Mouse (Mus musculus) liver, adult 2 months (tissue): Measurements from ENCODE around the gene Cutc.

Source experiments
- CTCF ChIP-seq: fragments of 200-500 bp; IDR thresholded peaks from 2 replicates; pipeline ENCODE4 v1.5.1; 2011; ENCODE audit warnings: low read depth, low read length, control low read depth
- POLR2A ChIP-seq: fragments of 200-500 bp; IDR thresholded peaks from 2 replicates; pipeline ENCODE4 v1.6.1; 2011; ENCODE audit warnings: low read length, control low read depth; ENCODE audit not compliant: insufficient read depth; ENCODE audit errors: extremely low read depth

DNA sequence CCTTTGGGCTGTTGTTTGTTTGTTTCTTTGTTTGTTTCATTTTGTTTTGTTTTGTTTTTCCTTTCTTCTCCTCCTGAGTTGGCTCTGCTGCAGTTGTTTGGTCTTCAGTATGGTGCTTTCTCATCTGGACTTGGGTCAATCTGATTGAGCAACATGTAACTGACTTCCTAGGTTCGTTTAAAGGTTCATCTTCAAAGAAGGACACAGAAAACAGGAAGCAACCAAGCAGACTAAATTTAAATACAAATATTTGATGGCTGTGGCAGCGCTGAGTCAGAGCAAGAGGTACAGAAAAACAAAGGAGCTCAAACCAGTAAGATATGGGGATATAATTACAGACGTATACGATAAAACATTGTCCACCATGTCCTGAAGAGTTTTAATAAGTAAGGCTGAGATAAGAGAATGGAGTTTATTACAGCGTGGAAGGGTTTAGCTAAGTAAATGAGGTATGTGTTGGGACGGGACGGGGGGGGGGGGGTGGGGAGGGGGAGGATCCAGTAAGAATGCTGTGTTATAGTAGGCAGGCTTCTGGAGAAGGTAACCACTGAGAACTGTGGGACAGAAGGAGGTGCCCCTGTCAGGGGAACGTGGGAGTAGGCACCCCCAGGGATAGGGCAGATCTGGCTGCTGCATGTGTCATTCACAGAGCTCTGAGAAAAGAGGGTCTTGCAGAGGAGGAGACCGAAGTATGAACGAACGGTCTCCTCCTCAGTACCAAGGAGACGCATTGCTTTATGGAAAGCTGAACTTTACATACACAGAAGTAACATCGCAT is 33.6 kb downstream of the Cutc start:
- TF ChIP-seq CTCF (no peak), POLR2A (no peak)
